Mouse (Mus musculus) cerebellum, postnatal 4 days (tissue): ENCODE measurements around the gene Pdcd10.

Experiments used
- DNase-seq, 2 experiments: peaks; one replicate each; pipeline ENCODE4 v3.0.0; 2022; ENCODE audit warnings: low spot score in 2 of 2, mixed read lengths in 1 of 2

Pdcd10 gene

DNA sequence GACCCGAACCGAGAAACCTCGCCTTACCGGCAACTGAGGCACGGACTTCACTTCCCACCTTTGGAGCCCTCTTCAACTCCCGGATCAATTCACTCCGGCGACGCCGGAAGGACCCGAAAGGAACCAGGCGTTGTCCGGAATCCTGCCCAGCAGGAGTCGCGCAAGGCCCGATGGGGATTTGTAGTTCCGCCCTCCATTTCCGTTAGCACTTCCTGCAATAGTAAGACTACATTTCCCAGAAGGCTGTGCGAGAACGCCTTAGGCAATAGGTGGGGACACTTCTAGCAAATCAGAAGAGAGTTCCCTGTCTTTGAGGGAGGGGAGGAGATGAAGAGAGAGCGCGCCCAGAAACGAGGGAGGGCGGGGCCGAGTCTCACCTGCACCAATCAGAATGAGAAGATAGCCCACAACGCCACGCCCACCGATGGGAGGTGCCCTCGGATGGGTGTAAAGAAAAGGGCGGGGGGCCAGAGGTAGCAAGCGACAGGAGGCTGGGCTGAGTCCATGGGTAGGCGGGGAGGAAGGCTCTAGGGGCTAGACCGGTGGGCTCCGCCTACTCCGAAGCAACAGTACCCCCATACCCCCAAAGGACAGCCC is at the start of gene Pdcd10:
TSS of gene Pdcd10 (minus strand) at position 162 of the 597 bp plus-strand sequence.
- peak; percentile 94 to 98 for DNase-seq

DNA sequence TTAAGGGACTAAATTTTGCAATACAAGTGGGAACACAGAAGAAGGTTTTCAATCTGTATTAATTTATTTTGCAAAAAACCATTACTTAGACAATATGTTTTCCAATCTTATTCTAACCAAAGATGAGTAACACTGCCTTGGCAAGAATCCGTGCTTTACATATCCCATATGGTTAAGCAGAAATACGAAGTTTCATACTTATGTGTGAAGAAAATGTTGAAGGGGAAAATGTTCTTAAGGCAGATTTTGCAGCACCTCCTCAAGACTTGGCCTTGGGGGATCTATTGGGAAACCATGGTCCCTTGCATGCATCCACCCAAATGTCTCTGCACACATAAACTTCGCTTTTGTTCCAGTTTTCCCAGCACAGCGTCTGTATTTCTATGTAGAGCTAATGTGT is 28.2 kb upstream of the Pdcd10 start:
- no peak for DNase-seq

DNA sequence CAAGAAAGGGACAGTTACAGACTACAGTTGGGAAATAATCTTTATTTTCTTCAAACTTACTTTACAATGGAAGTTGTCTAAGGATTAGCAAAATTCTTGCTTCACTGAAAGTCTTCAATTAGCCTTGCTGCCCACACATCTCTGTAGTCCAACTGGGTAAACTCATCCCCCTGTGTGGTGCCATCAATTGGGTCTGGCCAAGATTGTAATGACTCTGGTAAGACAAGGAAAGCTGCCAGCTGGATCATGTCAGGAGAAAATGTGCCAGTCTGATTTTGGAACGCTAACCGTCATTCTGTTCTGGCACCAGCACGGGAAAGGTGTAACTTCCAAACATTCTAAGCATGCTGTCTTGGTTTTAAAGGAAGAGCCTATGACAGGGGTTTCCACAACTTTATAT is 26.6 kb upstream of the Pdcd10 start:
- DNase-seq, result peak in 1 of 2 experiments; percentile 55

DNA sequence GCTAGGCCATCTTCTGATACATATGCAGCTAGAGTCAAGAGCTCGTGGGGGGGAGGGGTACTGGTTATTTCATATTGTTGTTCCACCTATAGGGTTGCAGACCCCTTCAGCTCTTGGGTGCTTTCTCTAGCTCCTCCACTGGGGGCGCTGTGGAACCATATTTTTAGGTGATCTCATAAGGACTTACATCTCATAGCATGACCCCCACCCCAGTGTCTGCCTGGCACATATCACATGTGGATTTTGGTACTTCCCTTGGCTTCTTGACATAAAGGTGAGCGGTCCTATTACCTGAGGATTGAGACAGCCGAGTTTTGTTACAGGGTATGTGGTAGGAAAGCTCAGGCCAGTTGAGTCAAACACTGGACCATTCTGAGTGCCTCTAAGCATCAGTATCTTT is 22.7 kb upstream of the Pdcd10 start:
- DNase-seq, result peak in 1 of 2 experiments; percentile 18

DNA sequence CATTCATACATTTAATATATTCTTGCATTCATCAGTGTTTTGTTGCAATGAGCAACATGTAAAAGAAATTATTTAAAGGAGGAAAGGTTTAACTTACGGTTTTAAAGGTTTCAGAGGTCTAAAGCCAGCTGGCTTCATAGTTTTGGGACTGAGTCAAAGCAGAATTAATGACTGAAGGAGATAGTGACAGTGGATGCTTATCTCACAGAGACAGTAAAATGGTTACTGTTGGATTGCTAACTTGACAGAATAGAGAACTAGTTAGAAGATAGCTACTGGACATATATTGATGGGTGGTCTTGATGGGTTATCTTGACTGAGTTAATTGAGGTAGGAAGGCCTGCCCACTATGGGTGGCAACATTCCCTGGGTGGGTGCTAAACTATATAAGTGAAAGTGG is 18.9 kb upstream of the Pdcd10 start:
- no peak for DNase-seq

DNA sequence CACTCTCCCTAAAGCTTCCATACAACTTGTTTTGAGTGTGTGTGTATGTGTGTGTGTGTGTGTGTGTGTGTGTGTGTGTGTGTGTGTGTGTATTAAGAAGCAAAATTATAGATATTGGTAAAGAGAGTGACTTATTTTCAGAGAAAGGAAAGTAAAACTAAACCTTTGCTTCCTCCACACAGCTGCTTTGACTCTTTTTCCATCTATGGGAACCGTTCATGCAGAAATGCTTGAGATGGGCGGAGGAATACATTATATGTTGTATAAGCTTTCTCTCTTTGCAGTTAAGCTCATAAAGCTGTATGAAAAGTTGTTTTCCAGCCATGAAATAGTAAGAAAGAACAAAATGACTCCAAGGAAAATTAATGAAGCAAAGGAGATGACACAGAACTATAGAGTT is 17.4 kb upstream of the Pdcd10 start:
- no peak for DNase-seq

DNA sequence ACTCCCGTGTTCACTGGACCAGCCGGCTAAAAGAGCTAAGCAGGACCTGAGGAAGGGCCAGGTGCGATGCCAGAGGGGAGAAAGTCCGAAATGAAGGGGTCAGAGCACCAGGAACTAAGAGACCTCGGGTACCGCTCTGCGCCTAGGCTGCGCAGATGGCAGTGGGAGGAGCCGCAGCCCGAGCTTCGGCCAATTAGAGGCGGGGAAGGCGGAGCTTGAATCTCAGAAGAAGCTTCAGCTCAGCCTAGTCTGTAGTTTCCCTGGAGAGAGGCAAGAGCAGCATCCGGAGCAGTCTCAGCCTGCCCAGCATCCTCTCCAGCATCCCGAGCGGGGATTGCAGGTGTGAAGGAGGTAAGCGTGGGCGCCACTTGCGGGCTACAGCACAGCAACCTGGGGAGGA is 636 bp upstream of the Pdcd10 start, which contains the start of gene Serpini1:
TSS of gene Serpini1 (plus strand) at position 256 of the 400 bp plus-strand sequence.
- peak; percentile 57 to 84 for DNase-seq

- DNase-seq, result peak in 1 of 2 experiments; percentile 38
Observed at GRCm38 (mm10) chr3:75556121-75556694, 448 bp downstream of the Pdcd10 start.

GRCm38 (mm10) chr3:75551248-75551647 is 5.4 kb downstream of the Pdcd10 start:
- DNase-seq, result no peak

- no peak for DNase-seq
Observed at GRCm38 (mm10) chr3:75544287-75544686, 12.4 kb downstream of the Pdcd10 start.

GRCm38 (mm10) chr3:75542852-75543251 is 13.8 kb downstream of the Pdcd10 start:
- DNase-seq, result no peak

- DNase-seq, result no peak
Observed at GRCm38 (mm10) chr3:75541259-75541658, 15.4 kb downstream of the Pdcd10 start.

DNA sequence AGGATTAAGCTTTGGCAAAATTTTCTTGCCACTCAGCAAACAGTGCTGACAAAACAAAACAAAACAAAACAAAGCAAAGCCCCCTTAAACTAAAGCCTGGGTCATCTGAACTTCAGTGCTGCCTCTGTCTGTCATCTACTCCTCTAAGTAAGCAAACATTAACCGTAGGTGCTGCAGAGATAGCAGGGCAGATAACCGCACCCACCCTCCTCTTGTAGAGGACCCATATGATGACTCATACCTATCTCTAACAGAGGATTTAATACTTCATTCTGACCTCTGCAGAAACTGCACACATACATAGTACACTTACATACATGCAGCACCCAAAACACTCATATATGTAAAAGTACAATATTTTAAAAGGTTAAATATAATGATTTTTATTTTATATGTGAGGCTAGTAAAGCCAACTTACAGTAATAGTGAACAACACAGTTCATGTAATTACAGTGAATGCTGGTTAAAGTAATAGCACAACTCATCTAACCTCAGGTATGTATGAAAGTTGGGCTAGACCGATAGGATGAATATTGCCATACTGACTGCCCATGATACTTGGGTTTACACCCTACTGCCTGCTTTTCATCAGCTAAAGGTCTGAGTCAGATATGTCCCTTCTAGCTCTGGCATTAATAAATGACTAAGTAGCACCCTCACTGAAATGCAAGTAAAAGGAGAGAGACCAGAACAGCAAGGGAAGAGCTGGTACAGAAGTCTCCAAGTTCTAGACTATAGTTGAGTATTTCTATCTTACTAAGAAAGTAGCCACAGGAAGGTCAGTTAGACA is 22.4 kb downstream of the Pdcd10 start:
- DNase-seq, result no peak

DNA sequence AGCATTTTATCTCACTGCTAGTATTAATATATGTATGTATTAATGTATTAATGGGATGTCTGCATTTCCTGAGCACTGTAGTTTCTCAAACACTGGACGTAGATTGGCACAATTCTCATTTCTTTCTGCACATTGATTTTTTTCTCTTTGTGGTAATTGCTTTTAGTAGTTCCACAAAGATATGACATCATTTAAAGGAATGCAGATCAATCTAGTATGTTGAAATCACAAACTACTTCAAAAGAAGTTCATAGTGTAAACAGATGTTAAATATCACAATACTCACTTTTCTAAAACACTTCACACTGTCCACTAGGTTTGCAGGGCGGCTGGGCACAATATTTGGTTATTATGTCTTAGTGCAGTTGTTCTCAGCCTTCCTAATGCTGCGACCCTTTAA is 25.6 kb downstream of the Pdcd10 start:
- no peak for DNase-seq

GRCm38 (mm10) chr3:75522527-75522926 is 34.1 kb downstream of the Pdcd10 start:
- DNase-seq, result no peak

- no peak for DNase-seq
Observed at GRCm38 (mm10) chr3:75521314-75521713, 35.3 kb downstream of the Pdcd10 start.

DNA sequence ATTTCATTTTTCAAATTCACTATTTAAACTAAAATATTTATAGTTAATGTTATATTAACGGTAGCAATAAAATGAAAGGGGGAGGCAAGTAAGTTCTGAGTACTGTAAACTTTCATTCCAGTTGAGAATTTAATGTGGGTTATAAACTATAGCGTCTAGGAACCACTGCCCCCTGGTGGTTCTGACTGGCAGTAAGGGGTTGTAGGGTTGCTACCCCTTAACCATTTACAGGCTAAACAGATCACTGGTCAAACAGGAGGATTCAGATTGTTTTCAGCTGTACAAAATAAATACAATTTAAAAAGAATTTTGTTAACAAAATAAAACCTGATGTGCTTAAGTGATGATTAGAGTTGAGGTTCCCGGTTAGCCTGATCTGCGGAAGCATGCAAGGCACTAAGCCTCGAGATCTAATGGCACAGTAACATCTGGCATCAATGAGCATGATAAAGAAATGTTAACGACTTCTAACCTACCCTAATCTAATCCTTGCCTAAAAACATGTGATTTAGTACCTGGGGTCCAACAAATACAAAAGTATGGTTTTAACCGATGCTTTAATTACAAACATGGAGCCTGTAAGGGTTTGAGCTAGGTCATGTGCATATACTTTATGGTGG is 38.9 kb downstream of the Pdcd10 start:
- peak; percentile 25 to 48 for DNase-seq

GRCm38 (mm10) chr3:75498961-75499960 is 57.4 kb downstream of the Pdcd10 start:
- DNase-seq, result no peak

DNA sequence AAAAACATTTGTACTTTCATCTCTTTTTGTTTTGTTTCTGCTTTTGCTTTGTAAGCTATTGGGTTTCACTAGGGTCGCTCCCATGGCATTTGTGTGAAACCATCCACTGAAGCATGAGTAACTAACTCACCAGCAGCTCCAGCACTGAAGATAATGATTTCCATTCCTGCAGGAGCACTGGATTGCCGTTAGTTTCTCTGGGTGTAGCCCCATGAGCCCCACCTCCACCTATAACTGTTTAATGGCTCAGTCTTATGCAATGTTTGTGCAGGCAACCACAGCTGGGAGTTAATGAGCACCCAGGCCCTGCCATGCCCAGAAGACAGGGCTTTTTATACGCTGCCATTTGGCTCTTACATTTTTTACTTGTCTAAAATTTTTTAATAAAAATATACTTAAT is 63.7 kb downstream of the Pdcd10 start:
- no peak for DNase-seq

DNA sequence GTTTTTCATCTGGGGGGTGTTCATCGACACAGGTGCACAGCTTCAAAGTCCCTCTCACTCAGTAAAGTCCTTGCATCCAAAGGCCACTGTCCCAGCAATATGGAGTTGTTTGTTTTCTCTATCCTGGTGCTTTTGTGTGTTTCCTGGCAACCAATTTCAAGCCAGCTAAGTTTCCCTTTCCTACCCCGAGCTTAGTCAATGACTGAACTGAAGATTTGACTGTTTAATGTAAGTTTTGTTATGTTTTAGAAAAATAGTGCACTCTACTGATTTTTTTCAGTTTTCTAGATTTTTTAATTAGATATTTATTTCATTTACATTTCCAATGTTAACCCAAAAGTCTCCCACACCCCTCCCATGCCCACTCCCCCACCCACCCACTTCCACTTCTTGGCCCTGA is 74.6 kb downstream of the Pdcd10 start, which contains the start of gene Wdr49:
TSS of gene Wdr49 (minus strand) at position 101 of the 400 bp plus-strand sequence.
- DNase-seq, result no peak

DNA sequence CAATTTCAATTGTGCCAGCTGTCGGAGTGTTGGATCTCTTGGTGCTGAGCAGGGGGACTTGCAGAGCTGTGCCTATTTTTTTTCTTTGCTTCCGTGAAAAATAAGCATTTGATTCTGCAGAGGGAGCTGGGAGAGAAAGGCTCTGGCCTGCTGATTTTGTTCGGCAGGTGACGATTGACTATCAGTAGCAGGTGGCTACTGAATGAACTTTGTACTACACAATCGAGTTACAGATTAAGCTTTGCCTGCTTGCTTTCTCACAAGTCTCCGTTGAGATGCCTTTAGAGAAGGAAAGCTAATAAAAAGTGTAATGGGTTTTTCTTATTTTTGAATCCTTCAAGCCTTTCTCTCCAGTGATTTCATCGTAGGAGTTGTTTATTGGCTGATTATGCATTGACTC is 81.5 kb downstream of the Pdcd10 start:
- no peak for DNase-seq
